Mouse (Mus musculus): Measurements from ENCODE around the gene Lrat.
A peak's percentile ranks its signal among the peaks of the same experiment; 100 is the strongest.

Lrat gene

DNA sequence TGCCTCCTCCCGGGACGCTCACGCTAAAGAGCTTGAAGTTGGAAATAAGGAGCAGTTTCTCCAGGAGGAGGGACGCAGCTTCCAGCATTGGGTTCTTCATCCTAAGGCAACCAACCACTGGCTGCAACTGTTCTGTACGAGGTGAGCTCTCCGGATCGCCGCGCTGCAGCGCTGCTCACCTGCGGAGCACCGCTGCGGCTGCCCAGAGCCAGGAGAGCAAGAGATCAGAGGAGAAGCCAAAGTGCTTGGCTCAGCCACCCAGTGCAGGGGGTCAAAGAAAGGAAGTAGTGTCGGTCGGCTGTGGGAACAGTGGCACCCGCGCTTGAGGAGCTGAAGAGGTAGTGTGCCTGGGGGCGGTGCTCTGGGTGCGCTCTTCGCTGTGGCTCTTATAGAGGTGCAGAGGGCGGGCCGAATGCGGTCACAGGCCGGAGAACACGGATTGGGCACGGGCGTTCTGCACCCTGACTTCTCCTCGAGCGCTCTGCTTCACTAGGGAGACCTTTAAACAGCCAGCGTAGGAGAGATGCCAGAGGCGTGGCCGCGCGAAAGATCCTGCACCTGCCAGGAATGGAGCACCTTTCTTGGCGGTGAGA, at the start of gene Lrat:
Gene Lrat (minus strand): TSS at position 361 of the 593 bp plus-strand sequence.
- DNase-seq (ENCODE audit: extremely low read depth, low read depth), result no peak

DNA sequence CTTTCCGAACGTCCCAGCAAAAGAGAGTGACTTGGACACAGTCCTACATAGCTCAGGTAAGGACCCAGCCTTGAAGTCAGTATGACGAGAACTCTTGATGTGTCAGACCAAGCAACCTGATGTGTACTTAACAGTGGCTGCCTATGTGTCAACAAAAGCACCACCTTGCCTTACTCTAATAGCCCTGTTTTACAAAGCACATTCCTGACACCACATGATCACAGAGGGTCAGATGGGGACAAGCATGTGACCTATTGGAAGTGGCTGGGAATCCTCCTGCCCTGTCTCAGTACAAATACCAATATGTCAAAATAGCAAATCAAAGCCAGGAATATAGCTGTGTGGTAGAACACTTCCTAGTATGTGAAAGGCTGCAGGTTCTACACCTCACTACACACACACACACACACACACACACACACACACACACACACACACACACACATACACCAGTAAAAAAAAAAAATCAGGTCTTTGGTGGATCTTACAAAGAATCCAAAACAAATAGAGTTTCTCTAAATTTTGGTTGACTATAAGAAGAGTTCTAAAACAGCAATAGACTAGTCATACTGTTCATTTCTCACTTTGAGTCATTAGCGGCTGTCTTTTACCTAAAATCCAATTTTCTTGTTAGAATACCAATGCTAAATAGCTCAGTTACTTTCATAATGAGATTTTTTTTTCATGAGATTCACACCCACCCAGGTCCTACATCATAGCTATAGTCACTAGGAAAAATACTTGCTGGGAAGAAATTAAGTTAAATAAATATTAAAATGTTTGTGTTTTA, 48.6 kb upstream of the Lrat start:
- DNase-seq (ENCODE audit: extremely low read depth, low read depth), result no peak

DNA sequence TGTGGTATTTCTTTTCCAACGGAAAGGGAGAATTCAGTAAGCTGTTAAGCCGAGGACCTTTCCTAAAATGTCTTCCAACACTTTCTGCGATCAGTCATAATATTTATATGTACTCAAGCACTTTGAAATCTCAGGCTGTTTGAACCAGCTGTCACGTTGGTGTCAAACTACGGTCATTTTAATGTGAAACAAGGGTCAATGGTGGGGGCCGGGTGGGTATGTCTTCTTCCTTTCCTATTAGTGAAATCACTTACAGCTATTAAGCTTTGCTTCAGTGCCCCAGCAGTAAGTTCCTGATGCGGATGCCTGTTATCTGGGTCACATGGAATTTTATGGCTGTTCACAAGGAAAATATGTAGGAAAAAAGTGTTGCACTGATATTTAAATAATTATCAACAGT, 46.9 kb upstream of the Lrat start:
- DNase-seq (ENCODE audit: extremely low read depth, low read depth), result no peak

DNA sequence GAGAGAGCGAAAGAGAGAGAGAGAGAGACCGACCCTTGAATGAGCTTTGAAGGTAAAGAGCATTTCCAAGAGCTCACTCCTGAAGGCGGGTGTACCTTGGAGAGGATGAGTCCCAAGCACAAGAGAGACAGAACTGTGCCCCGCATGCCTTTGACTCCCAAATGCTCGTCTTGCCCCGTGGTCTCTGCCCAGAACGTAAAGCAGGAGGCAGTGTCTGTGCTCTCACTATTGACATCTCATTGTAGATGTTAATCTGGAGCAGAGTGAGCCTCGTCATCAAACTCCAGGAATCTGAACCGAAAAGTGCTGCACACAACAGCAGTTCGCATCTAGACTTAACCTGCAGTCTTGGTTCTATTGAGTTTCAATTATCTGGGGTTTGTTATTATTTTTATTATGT, 46.4 kb upstream of the Lrat start:
- no peak for DNase-seq (ENCODE audit: extremely low read depth, low read depth)

DNA sequence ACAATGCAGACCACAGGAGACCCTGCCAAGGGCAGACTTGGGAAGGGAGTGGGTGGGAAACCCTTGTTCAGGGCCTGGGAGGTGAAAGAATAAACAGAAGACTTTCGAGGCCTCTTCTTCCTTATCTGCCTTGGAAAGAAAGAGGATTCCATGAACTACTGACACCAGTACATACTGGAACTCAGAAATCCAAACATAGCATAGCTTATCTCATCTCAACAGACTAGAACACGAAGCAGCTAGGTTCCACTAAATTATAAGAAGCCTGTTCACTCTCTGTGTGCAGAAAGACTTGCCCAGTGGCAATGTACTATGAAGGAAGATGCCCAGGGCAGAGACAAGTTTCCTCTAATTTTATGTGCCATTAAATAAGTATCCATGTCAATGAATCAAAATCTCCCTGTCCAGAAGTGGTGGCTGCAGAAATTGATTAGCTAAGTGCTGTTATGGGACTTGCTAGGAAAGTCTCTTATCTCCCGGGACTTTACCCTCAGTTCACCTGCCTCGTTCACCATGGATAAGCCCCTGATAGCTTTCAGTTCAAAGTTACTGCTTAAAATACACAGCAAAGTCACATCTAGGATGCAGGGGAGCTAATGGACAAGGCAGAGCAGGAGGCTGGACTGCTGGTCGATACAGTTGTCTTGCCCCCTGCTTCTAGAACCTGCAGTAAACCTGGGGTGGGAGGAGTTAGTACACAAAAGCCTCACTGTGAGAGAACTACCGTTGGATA, 42.8 kb upstream of the Lrat start:
- DNase-seq (ENCODE audit: extremely low read depth, low read depth), result no peak

DNA sequence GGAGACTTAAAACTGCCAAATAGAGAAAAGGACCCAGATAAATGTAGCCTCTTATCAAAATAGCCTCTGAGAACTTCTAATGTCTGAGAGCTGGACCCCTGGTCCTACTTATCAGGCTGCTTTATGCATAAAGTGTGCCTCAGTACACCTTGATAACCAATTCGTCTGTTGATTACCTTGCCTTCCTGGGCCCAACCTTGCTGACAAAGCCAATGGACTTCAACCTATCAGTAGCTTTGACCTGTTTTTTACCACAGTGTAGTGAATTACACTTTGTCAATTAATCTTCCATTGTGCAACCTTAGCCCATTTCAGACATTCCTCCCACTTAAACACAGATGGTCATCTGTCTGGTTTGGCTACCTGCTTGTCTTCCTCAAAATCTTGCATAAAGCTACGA, 24.1 kb upstream of the Lrat start:
- no peak for DNase-seq (ENCODE audit: extremely low read depth, low read depth)

- DNase-seq (ENCODE audit: extremely low read depth, low read depth), result no peak
Observed at GRCm38 (mm10) chr3:82915632-82916031, 11.9 kb upstream of the Lrat start.

GRCm38 (mm10) chr3:82908671-82909070, 4.9 kb upstream of the Lrat start:
- no peak for DNase-seq (ENCODE audit: extremely low read depth, low read depth)

GRCm38 (mm10) chr3:82904211-82904908, 587 bp upstream of the Lrat start:
- DNase-seq (ENCODE audit: extremely low read depth, low read depth), result no peak

DNA sequence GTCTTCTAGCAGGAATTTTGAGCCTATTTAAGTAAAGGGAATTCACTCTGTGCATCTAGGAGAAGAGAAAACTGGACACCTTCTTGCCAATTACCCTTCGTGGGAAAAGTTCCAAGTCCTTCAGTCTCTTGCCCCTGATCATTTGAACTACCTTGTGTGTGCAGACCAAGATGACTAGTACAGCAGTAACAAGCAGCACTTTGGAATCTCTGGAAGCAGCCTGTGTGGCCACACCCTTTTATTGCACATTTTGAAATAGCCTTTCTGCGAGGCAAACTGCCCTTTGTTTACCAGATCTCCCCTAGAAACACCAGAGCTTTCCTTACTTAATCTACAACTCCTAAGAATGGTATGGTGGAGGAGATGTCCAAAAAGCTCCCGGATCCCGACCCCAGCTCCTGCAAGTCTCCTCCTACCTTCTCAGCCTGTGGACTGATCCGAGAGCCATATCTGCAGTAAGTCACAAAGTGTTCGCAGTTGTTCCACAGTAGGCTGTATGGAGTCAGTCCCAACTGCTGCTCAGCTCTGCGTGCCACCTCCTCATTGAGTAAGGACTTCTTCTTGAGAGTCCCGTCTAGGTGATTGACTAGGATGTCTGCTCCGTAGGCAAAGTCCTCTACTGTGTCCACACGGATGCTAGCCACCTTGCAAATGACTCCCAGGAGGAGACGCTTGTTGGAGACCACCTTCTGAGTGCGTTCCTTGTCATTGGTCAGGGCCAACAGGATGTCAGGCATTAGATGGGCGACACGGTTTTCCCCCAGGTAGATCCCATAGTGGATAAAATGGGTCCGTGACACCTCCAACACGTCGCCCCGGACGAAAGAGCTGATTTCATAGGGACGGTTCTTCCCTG, 788 bp downstream of the Lrat start:
- DNase-seq (ENCODE audit: extremely low read depth, low read depth), result no peak

GRCm38 (mm10) chr3:82888842-82889241, 14.9 kb downstream of the Lrat start:
- no peak for DNase-seq (ENCODE audit: extremely low read depth, low read depth)

- no peak for DNase-seq (ENCODE audit: extremely low read depth, low read depth)
Observed at GRCm38 (mm10) chr3:82877258-82877657, 26.5 kb downstream of the Lrat start.

DNA sequence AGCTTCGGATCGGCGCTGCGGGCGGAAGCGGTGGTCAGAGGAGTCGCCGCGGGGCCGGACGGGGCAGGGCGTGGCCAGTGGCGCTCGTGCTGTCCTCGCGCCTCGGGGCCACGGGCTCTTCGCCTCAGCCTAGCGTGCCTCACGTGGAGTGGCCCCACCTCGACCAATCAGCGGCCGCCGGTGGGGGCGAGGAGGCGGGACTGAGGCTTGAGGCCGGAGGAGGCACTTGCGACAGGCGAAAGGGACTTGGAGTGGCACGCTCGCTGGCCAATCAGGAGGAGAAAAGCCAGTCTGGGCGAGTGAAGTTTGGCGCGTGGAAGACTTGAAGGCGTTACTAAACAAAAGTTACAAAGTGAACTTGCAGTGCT, 27.4 kb downstream of the Lrat start, which contains the start of gene Rbm46:
Gene Rbm46 (minus strand): TSS at position 112 of the 368 bp plus-strand sequence.
- no peak for DNase-seq (ENCODE audit: extremely low read depth, low read depth)

GRCm38 (mm10) chr3:82875671-82876371, 28.0 kb downstream of the Lrat start:
- DNase-seq (ENCODE audit: extremely low read depth, low read depth), result no peak

GRCm38 (mm10) chr3:82857414-82858077, 46.2 kb downstream of the Lrat start:
- DNase-seq (ENCODE audit: extremely low read depth, low read depth), result peak; percentile 13

Measured in MEL-GATA-1-ER (cell line).